ENCODE assay signal across 8 mouse cellular contexts in the genomic region with DNA sequence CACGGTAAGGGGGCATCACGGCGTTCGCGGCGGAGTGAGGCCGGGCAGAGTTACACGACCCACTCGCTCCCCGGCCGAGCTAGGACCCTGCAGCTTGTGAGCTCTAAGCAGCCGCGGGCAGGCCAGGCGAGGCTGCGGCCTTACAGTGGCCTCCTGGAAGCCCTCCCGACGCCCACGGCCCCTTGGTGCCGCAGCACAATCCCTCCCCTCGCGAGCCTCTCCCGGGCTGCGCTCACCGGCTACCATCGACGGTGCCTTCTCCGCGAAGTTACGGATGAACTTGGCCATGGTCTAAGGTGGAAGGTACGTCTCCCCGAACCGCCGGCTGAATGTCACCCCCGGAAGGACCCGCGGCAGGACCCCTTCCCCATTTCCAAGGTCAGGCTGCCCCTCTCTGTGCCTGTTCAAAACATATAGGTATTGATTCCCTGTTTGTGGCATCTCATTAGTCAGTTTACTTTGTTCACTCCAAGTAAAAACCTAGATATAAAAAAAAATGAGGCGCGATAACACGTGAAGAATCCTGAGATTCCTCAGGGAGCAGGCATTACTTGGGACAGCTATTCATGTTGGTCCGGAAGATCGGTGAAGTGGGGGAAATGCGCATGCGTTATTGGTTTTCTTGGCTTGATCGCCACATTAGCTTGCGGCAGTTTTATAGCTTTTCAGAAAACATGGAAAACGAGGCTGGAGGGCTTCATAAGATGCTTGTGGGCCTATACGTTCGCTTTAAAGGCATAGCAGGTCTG. TPM values are rescaled to one million over a fixed set of nuclear protein-coding genes. Genes with fewer than 3 reads are reported as not detected.
DNase-seq lines count a peak whose midpoint lies in the region; ATAC-seq and TF ChIP-seq lines count a peak whose summit lies in the region.

Gene Atp5l (minus strand): TSS at position 369 of the 749 bp plus-strand sequence.

- H3K9me3 ChIP-seq in embryonic facial prominence, embryonic 15.5 days (replicated peaks): no peaks in the 10 kb centered on the region
- H3K9me3 ChIP-seq in limb, embryonic 14.5 days (ENCODE audit: control insufficient read depth, low read length): no peaks in the 10 kb centered on the region
- H3K9me3 ChIP-seq in midbrain, postnatal 0 days (ENCODE audit: low read length): no peaks in the 10 kb centered on the region

- TF ChIP-seq CTCF in bone marrow, adult 2 months (IDR thresholded peaks at IDR 0.05; ENCODE audit: control insufficient read depth, insufficient read depth, low read length): no peak
- no peak for TF ChIP-seq CTCF in midbrain, postnatal 0 days (IDR thresholded peaks at IDR 0.05)

- H3K27me3 ChIP-seq in embryonic facial prominence, embryonic 15.5 days: no peaks in the 10 kb centered on the region
- H3K27me3 ChIP-seq in limb, embryonic 14.5 days (ENCODE audit: control insufficient read depth, insufficient read depth, low read length): no peaks in the 10 kb centered on the region
- no peaks in the 10 kb centered on the region for H3K27me3 ChIP-seq in midbrain, postnatal 0 days (ENCODE audit: insufficient read depth, low read length)

- no peaks in the 10 kb centered on the region; the same call in 1 of the 2 replicates for H3K4me1 ChIP-seq in bone marrow, adult 2 months (ENCODE audit: control insufficient read depth, insufficient read depth, low read length)
- H3K4me1 ChIP-seq in embryonic facial prominence, embryonic 15.5 days: peaks cover 6% of the 10 kb centered on the region
- peaks cover 5% of the 10 kb centered on the region; the same call in 1 of the 2 replicates for H3K4me1 ChIP-seq in limb, embryonic 14.5 days (ENCODE audit: control insufficient read depth, insufficient read depth, low read length)
- H3K4me1 ChIP-seq in midbrain, postnatal 0 days (ENCODE audit: insufficient read depth, low read length): no peaks in the 10 kb centered on the region

- peak; percentile 88 for ATAC-seq in embryonic facial prominence, embryonic 15.5 days (ENCODE audit: insufficient number of reproducible peaks, low FRiP score, low TSS enrichment, low read depth)
- peak; percentile 93 for ATAC-seq in limb, embryonic 14.5 days (ENCODE audit: low FRiP score, low read depth)
- ATAC-seq in midbrain, postnatal 0 days (ENCODE audit: low FRiP score): peak; percentile 86

- DNase-seq in 416B (ENCODE audit: low read depth): peak; percentile 99
- DNase-seq in heart, adult 8-10 months (ENCODE audit: low spot score): peak; percentile 92
- DNase-seq in kidney, adult 9 months: peak; percentile 94
- DNase-seq in limb, embryonic 14.5 days (ENCODE audit: low spot score): peak; percentile 100
- DNase-seq in midbrain, postnatal 0 days (ENCODE audit: low spot score): peak; percentile 99
- peak; percentile 58 to 73 for DNase-seq in spleen, postnatal 14 days (ENCODE audit: low spot score in 2 of 2)

- peak within 1 kb of the TSS; percentile 73 for H3K27ac ChIP-seq in bone marrow, adult 2 months (ENCODE audit: control insufficient read depth, insufficient read depth, low read depth, low read length, poor library complexity)
- peak within 1 kb of the TSS; percentile 98 for H3K27ac ChIP-seq in embryonic facial prominence, embryonic 15.5 days (replicated peaks)
- H3K27ac ChIP-seq in limb, embryonic 14.5 days (replicated peaks; ENCODE audit: low read depth, low read length): peak within 1 kb of the TSS; percentile 78
- peak within 1 kb of the TSS; percentile 90 for H3K27ac ChIP-seq in midbrain, postnatal 0 days (ENCODE audit: low read depth, low read length)

- H3K36me3 ChIP-seq in embryonic facial prominence, embryonic 15.5 days: 0 out of 2 replicates have a peak, but pooled peaks cover 9% of the 10 kb centered on the region
- peaks cover 6% of the 10 kb centered on the region for H3K36me3 ChIP-seq in limb, embryonic 14.5 days (ENCODE audit: control insufficient read depth, insufficient read depth, low read length)
- no peaks in the 10 kb centered on the region for H3K36me3 ChIP-seq in midbrain, postnatal 0 days (ENCODE audit: insufficient read depth, low read length)

- H3K9ac ChIP-seq in embryonic facial prominence, embryonic 15.5 days: peak within 1 kb of the TSS; percentile 91
- H3K9ac ChIP-seq in limb, embryonic 14.5 days (ENCODE audit: low read depth, low read length, severe bottlenecking): peak within 1 kb of the TSS; percentile 88
- peak within 1 kb of the TSS; percentile 96 for H3K9ac ChIP-seq in midbrain, postnatal 0 days (replicated peaks; ENCODE audit: low read length, poor library complexity, severe bottlenecking)

- under 1% methylated on average over 48 of the region's 48 CpGs for WGBS in bone marrow, adult 2 months
- WGBS in embryonic facial prominence, embryonic 15.5 days: under 1% methylated on average over 48 of the region's 48 CpGs
- WGBS in limb, embryonic 14.5 days: under 1% methylated on average over 44 of the region's 48 CpGs
- under 1% methylated on average over 48 of the region's 48 CpGs for WGBS in midbrain, postnatal 0 days

- H3K4me3 ChIP-seq in bone marrow, adult 2 months (replicated peaks; ENCODE audit: control insufficient read depth, low read depth, low read length): peak within 1 kb of the TSS; percentile 100
- peak within 1 kb of the TSS; percentile 95 for H3K4me3 ChIP-seq in embryonic facial prominence, embryonic 15.5 days (replicated peaks)
- peak within 1 kb of the TSS; percentile 94 for H3K4me3 ChIP-seq in limb, embryonic 14.5 days (replicated peaks; ENCODE audit: low read length)
- peak within 1 kb of the TSS; percentile 93 for H3K4me3 ChIP-seq in midbrain, postnatal 0 days (ENCODE audit: low read depth, low read length)

- H3K4me2 ChIP-seq in embryonic facial prominence, embryonic 15.5 days (replicated peaks): peak within 1 kb of the TSS; percentile 68
- peak within 1 kb of the TSS; percentile 69 for H3K4me2 ChIP-seq in limb, embryonic 14.5 days (replicated peaks; ENCODE audit: low read depth, low read length, severe bottlenecking)
- peak within 1 kb of the TSS; percentile 55 for H3K4me2 ChIP-seq in midbrain, postnatal 0 days (ENCODE audit: low read depth, low read length, poor library complexity, severe bottlenecking)

- TF ChIP-seq POLR2A in bone marrow, adult 2 months (IDR thresholded peaks at IDR 0.05; ENCODE audit: borderline replicate concordance, control insufficient read depth, low read depth, low read length): peak; percentile 70; the same call in 1 of the 2 replicates
- 0 out of 2 replicates have a peak, but pooled peaks have one; percentile 41 for TF ChIP-seq POLR2A in limb, embryonic 14.5 days (IDR thresholded peaks at IDR 0.05; ENCODE audit: borderline replicate concordance, extremely low read depth, insufficient read depth, insufficient read length)

RNA-seq across cellular contexts. Expression of gene Atp5l, which starts in this region (rescaled TPM):
- 242 and 287 TPM in 2 replicates for polyA plus RNA-seq in bone marrow, adult 2 months (2011; ENCODE audit: insufficient read depth, insufficient read length, low replicate concordance, missing spikeins)
- polyA plus RNA-seq in embryonic facial prominence, embryonic 15.5 days (2015; fragmentation: Nextera tagmentation; extraction: Ambion mirVana): 655 and 705 TPM in 2 replicates
- 1,000 to 10,000 TPM; 1,427 to 1,918 (median 1,690) TPM for total RNA-seq in heart, adult 8-10 months (2022)
- polyA plus RNA-seq in limb, embryonic 14.5 days (2012; rRNA removed): 477 and 525 TPM in 2 replicates
- polyA plus RNA-seq in limb, embryonic 14.5 days (2014; fragmentation: Nextera tagmentation; extraction: Ambion mirVana): 663 and 764 TPM in 2 replicates
- 204 and 253 TPM in 2 replicates for total RNA-seq in midbrain, postnatal 0 days (2014; rRNA removed)
- 870 and 874 TPM in 2 replicates for polyA plus RNA-seq in midbrain, postnatal 0 days (2015; fragmentation: Nextera tagmentation; extraction: Ambion mirVana)

Comparison
In these comparisons a context has a peak if more than half of its experiments do, and no peak if none do; other contexts are left out.
1. Peak in every context shown above with its lines: DNase-seq, ATAC-seq, H3K4me3 ChIP-seq and H3K27ac ChIP-seq.